Mouse (Mus musculus) cerebellum, adult 18-20 months (tissue): ENCODE results near the gene Arid4b.
A peak's percentile ranks its signal among the peaks of the same experiment; 100 is the strongest.
"Not testable (repeated sequence)": the region's sequence is repeated elsewhere in the genome, so short reads cannot be mapped to it uniquely, and the experiment has no call there.

Experiments
- DNase-seq, 2 experiments: peaks; one replicate each; pipeline ENCODE4 v3.0.0; 2021

Gene Arid4b

GRCm38 (mm10) chr13:14063013-14063941 lies at the start of gene Arid4b, which contains the start of gene Ggps1:
Gene Arid4b (plus strand): TSS chr13:14063232.
Gene Ggps1 (minus strand): TSS chr13:14063488.
- DNase-seq = peak; percentile 94 to 99

- peak; percentile 30 to 49 for DNase-seq
Measured at GRCm38 (mm10) chr13:14014001-14014400, 49.0 kb upstream of the Arid4b start.

GRCm38 (mm10) chr13:14014540-14014939 lies 48.5 kb upstream of the Arid4b start:
- peak; percentile 38 to 48 for DNase-seq

GRCm38 (mm10) chr13:14015609-14016008 lies 47.4 kb upstream of the Arid4b start:
- no peak for DNase-seq

- DNase-seq = no peak
Measured at GRCm38 (mm10) chr13:14018283-14018682, 44.7 kb upstream of the Arid4b start.

- no peak for DNase-seq
Measured at GRCm38 (mm10) chr13:14018852-14019251, 44.2 kb upstream of the Arid4b start.

GRCm38 (mm10) chr13:14021417-14021816 lies 41.6 kb upstream of the Arid4b start:
- DNase-seq = not testable (repeated sequence)

- no peak for DNase-seq
Measured at GRCm38 (mm10) chr13:14025554-14025953, 37.5 kb upstream of the Arid4b start.

- DNase-seq = no peak
Measured at GRCm38 (mm10) chr13:14026154-14026820, 36.7 kb upstream of the Arid4b start.

GRCm38 (mm10) chr13:14033309-14034072 lies 29.5 kb upstream of the Arid4b start:
- no peak for DNase-seq

- no peak for DNase-seq
Measured at GRCm38 (mm10) chr13:14034073-14034348, 29.0 kb upstream of the Arid4b start.

GRCm38 (mm10) chr13:14035352-14035751 lies 27.7 kb upstream of the Arid4b start:
- not testable (repeated sequence) for DNase-seq

GRCm38 (mm10) chr13:14035875-14036630 lies 27.0 kb upstream of the Arid4b start:
- DNase-seq = no peak

- no peak for DNase-seq
Measured at GRCm38 (mm10) chr13:14038911-14039291, 24.1 kb upstream of the Arid4b start.

GRCm38 (mm10) chr13:14039292-14039965 lies 23.6 kb upstream of the Arid4b start, which contains the start of gene Tbce:
Gene Tbce (minus strand): TSS chr13:14039638.
- peak; percentile 89 to 92 for DNase-seq

GRCm38 (mm10) chr13:14040186-14040585 lies 22.8 kb upstream of the Arid4b start:
- no peak for DNase-seq

- DNase-seq = no peak
Measured at GRCm38 (mm10) chr13:14043851-14044250, 19.2 kb upstream of the Arid4b start.

GRCm38 (mm10) chr13:14044521-14044920 lies 18.5 kb upstream of the Arid4b start:
- no peak for DNase-seq

GRCm38 (mm10) chr13:14049878-14050277 lies 13.2 kb upstream of the Arid4b start:
- no peak for DNase-seq

GRCm38 (mm10) chr13:14056801-14057200 lies 6.2 kb upstream of the Arid4b start:
- DNase-seq = no peak

GRCm38 (mm10) chr13:14059582-14059981 lies 3.5 kb upstream of the Arid4b start:
- no peak for DNase-seq
